Mouse (Mus musculus): Measurements from ENCODE around the gene Ruvbl2.
"Not testable (repeated sequence)": the region's sequence is repeated elsewhere in the genome, so short reads cannot be mapped to it uniquely, and the experiment has no call there.

- TF ChIP-seq HCFC1 (IDR thresholded peaks at IDR 0.05; ENCODE audit: borderline replicate concordance, insufficient read depth, low read length); CHD2 (IDR thresholded peaks at IDR 0.05; ENCODE audit: low read depth, low read length); ZC3H11A (IDR thresholded peaks at IDR 0.05; ENCODE audit: borderline replicate concordance, low read depth, low read length): not testable (repeated sequence)
Observed at GRCm38 (mm10) chr7:45480310-45480709, 42.4 kb upstream of the Ruvbl2 start.
